Mouse (Mus musculus) megakaryocyte progenitor cell, adult 5-6 weeks (primary cell): ENCODE measurements around the gene Gm21964. TPM values are rescaled to one million over a fixed set of nuclear protein-coding genes. Genes with fewer than 3 reads are reported as not detected.

ENCODE experiments used
- ATAC-seq: replicated peaks from 2 replicates; pipeline ENCODE4 v1.8.0; 2016; ENCODE audit warnings: mild to moderate bottlenecking, moderate TSS enrichment, inconsistent platforms; ENCODE audit not compliant: poor library complexity
- total RNA-seq, 2 experiments: library from RNA; stranded (forward) in 1 of 2; stranded (reverse) in 1 of 2; fragments of 157-497, 149-512 nt in 1 of 2; fragments of 200-1000 nt in 1 of 2; gene quantifications; 2 replicates each; pipeline versions ENCODE4 v1.2.3 to v1.2.4; 2015 to 2017

Gene Gm21964
- total RNA-seq, 2 experiments from 2014 or later, result not detected

DNA sequence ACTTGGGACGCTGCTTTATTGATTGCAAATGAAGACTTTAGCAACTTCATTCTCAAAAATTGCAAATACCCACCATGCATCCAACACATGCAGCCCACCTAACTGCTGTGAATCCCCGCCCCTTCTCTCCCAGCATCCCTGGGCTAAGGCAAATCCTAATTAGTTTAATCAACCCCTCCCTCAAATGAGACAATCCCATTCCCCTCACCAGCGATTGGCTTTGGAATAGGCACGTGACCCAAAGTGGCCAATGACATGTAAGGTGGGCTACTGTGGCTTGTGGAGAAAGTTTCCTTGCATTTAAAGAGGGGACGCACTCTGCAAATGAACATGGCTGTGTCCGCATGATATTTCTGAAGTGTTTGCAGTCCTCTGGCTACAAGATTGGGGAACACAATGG lies 51.9 kb downstream of the Gm21964 start:
- no peak for ATAC-seq

Other genes starting within 250 kb of the Gm21964 start
- gene Phlpp2, start 232.7 kb upstream of the Gm21964 start, total RNA-seq (2015), result 8.6 and 8.7 TPM in 2 replicates
- gene Phlpp2, start 232.7 kb upstream of the Gm21964 start, total RNA-seq (2017), result 8.0 and 8.6 TPM in 2 replicates
- not detected in 2 replicates for gene Marveld3, start 139.0 kb upstream of the Gm21964 start, total RNA-seq (2015)
- gene Marveld3, start 139.0 kb upstream of the Gm21964 start, total RNA-seq (2017), result not detected in 2 replicates
- gene Tat, start 110.8 kb upstream of the Gm21964 start, total RNA-seq (2015), result not detected in 2 replicates
- gene Tat, start 110.8 kb upstream of the Gm21964 start, total RNA-seq (2017), result not detected in 2 replicates
- not detected in 2 replicates for gene Chst4, start 61.5 kb upstream of the Gm21964 start, total RNA-seq (2015)
- gene Chst4, start 61.5 kb upstream of the Gm21964 start, total RNA-seq (2017), result not detected in 2 replicates
- 0.05 TPM in 1 of 2 replicates, not detected in the other for gene Zfp612, start 21.5 kb upstream of the Gm21964 start, total RNA-seq (2015)
- not detected in 2 replicates for gene Zfp612, start 21.5 kb upstream of the Gm21964 start, total RNA-seq (2017)
- not detected in 2 replicates for gene Gm17720, start 1.5 kb downstream of the Gm21964 start, total RNA-seq (2015)
- gene Gm17720, start 1.5 kb downstream of the Gm21964 start, total RNA-seq (2017), result not detected in 2 replicates
- gene Calb2, start 67.0 kb downstream of the Gm21964 start, total RNA-seq (2015), result not detected in 2 replicates
- gene Calb2, start 67.0 kb downstream of the Gm21964 start, total RNA-seq (2017), result not detected in 2 replicates
- 9.0 and 9.6 TPM in 2 replicates for gene Cmtr2, start 114.5 kb downstream of the Gm21964 start, total RNA-seq (2015)
- gene Cmtr2, start 114.5 kb downstream of the Gm21964 start, total RNA-seq (2017), result 10.0 and 14.3 TPM in 2 replicates
- gene Hydin, start 165.8 kb downstream of the Gm21964 start, total RNA-seq (2015), result not detected in 2 replicates
- gene Hydin, start 165.8 kb downstream of the Gm21964 start, total RNA-seq (2017), result not detected in 2 replicates